Mouse (Mus musculus): Measurements from ENCODE around the gene Pkig. TPM values are rescaled to one million over a fixed set of nuclear protein-coding genes. Genes with fewer than 3 reads are reported as not detected.

The Pkig gene
- total and polyA plus RNA-seq, 3 experiments: 79.5 to 160 TPM; not detected in 1

- Histone ChIP-seq H3K4me1 (ENCODE audit: control insufficient read depth in 1 of 2, insufficient read depth in 2 of 2, low read length in 2 of 2) (peaks cover 37 to 69% of the 10 kb centered on the region in 2 experiments), H3K27ac (ENCODE audit: control insufficient read depth, low read depth, low read length) (no peak overlapping the region; the same call in 1 of the 2 replicates), H3K9ac (ENCODE audit: control insufficient read depth, low read depth, low read length, poor library complexity, severe bottlenecking) (no peak overlapping the region)
Measured at GRCm38 (mm10) chr2:163689771-163690170, 31.6 kb downstream of the Pkig start.

GRCm38 (mm10) chr2:163690409-163691304, 32.5 kb downstream of the Pkig start:
- no peak overlapping the region for H3K4me3 ChIP-seq (ENCODE audit: control insufficient read depth in 1 of 2, insufficient read depth in 1 of 2, low read depth in 2 of 2, low read length in 2 of 2)
- TF ChIP-seq GABPA (IDR thresholded peaks at IDR 0.05; ENCODE audit: low read depth, low read length) (no peak), MAFK (IDR thresholded peaks at IDR 0.05; ENCODE audit: borderline replicate concordance, low read depth, low read length) (no peak), UBTF (IDR thresholded peaks at IDR 0.05; ENCODE audit: borderline replicate concordance, insufficient read depth, low read depth, low read length) (no peak), SMC3 (IDR thresholded peaks at IDR 0.05; ENCODE audit: low read depth, low read length) (no peak), ZMIZ1 (IDR thresholded peaks at IDR 0.05; ENCODE audit: low read depth, low read length) (no peak), ZNF384 (IDR thresholded peaks at IDR 0.05; ENCODE audit: low read depth, low read length) (no peak), USF1 (IDR thresholded peaks at IDR 0.05; ENCODE audit: low read depth, low read length) (no peak), POLR2AphosphoS2 (IDR thresholded peaks at IDR 0.05; ENCODE audit: low read length) (no peak), ZC3H11A (IDR thresholded peaks at IDR 0.05; ENCODE audit: low read depth, low read length) (no peak), ELF1 (IDR thresholded peaks at IDR 0.05; ENCODE audit: low read depth, low read length) (no peak), SIN3A (IDR thresholded peaks at IDR 0.05; ENCODE audit: low read length) (no peak), MAX (IDR thresholded peaks at IDR 0.05; ENCODE audit: low read length) (no peak), USF2 (IDR thresholded peaks at IDR 0.05; ENCODE audit: borderline replicate concordance in 1 of 2, insufficient read depth in 1 of 2, low read depth in 1 of 2, low read length in 2 of 2) (no peak), MXI1 (IDR thresholded peaks at IDR 0.05; ENCODE audit: low read depth, low read length) (no peak), CHD1 (IDR thresholded peaks at IDR 0.05; ENCODE audit: low read depth, low read length) (no peak), GATA1 (IDR thresholded peaks at IDR 0.05; ENCODE audit: low read depth, low read length) (no peak), NRF1 (IDR thresholded peaks at IDR 0.05; ENCODE audit: insufficient read depth, low read depth, low read length, poor library complexity, severe bottlenecking) (no peak), MYB (IDR thresholded peaks at IDR 0.05; ENCODE audit: low read depth, low read length) (no peak)
- no peaks in the 10 kb centered on the region for H3K9me3 ChIP-seq (replicated peaks; ENCODE audit: insufficient read depth, low read length)
- peaks cover 0 to 67% of the 10 kb centered on the region in 2 experiments; a peak in 2 of 4 replicates for H3K36me3 ChIP-seq (ENCODE audit: control insufficient read depth in 1 of 2, insufficient read depth in 2 of 2, low read length in 2 of 2)
- no peaks in the 10 kb centered on the region for H3K27me3 ChIP-seq (ENCODE audit: control insufficient read depth in 1 of 2, insufficient read depth in 2 of 2, low read length in 2 of 2)
- no peak overlapping the region for H3K27ac ChIP-seq (ENCODE audit: control insufficient read depth, low read depth, low read length)
- H3K4me1 ChIP-seq (ENCODE audit: control insufficient read depth in 1 of 2, insufficient read depth in 2 of 2, low read length in 2 of 2): peaks cover 37 to 70% of the 10 kb centered on the region in 2 experiments
- H3K79me2 ChIP-seq (ENCODE audit: control insufficient read depth, insufficient read depth, low read length, poor library complexity): peaks cover 36% of the 10 kb centered on the region
- H3K9ac ChIP-seq (ENCODE audit: control insufficient read depth, low read depth, low read length, poor library complexity, severe bottlenecking): no peak overlapping the region
- DNase-seq (ENCODE audit: low read depth, low spot score): no peak

More at GRCm38 (mm10) chr2:163689771-163690170, 31.6 kb downstream of the Pkig start:
- Histone ChIP-seq H3K79me2 (ENCODE audit: control insufficient read depth, insufficient read depth, low read length, poor library complexity) (peaks cover 33% of the 10 kb centered on the region), H3K27me3 (ENCODE audit: control insufficient read depth in 1 of 2, insufficient read depth in 2 of 2, low read length in 2 of 2) (no peaks in the 10 kb centered on the region), H3K4me3 (ENCODE audit: control insufficient read depth in 1 of 2, insufficient read depth in 1 of 2, low read depth in 2 of 2, low read length in 2 of 2) (no peak overlapping the region), H3K36me3 (ENCODE audit: control insufficient read depth in 1 of 2, insufficient read depth in 2 of 2, low read length in 2 of 2) (peaks cover 0 to 67% of the 10 kb centered on the region in 2 experiments; a peak in 2 of 4 replicates), H3K9me3 (replicated peaks; ENCODE audit: insufficient read depth, low read length) (no peaks in the 10 kb centered on the region)
- DNase-seq (ENCODE audit: low read depth, low spot score): no peak
- TF ChIP-seq GATA1 (IDR thresholded peaks at IDR 0.05; ENCODE audit: low read depth, low read length): peak; percentile 58
- TF ChIP-seq EP300 (IDR thresholded peaks at IDR 0.05; ENCODE audit: low read depth in 1 of 2, low read length in 2 of 2): peak in 1 of 2 experiments; percentile 53; a peak in 3 of 4 replicates
- no peak for TF ChIP-seq POLR2AphosphoS2 (IDR thresholded peaks at IDR 0.05; ENCODE audit: low read length)
- peak; percentile 55; the same call in 1 of the 2 replicates for TF ChIP-seq RCOR1 (IDR thresholded peaks at IDR 0.05; ENCODE audit: low read depth, low read length)
- TF ChIP-seq MYC (IDR thresholded peaks at IDR 0.05; ENCODE audit: low read depth, low read length): peak; percentile 37; the same call in 1 of the 2 replicates
- TF ChIP-seq BHLHE40 (IDR thresholded peaks at IDR 0.05; ENCODE audit: borderline replicate concordance, low read depth, low read length): peak; percentile 84; the same call in 1 of the 2 replicates
- no peak for TF ChIP-seq ZMIZ1 (IDR thresholded peaks at IDR 0.05; ENCODE audit: low read depth, low read length)
- TF ChIP-seq TAL1 (IDR thresholded peaks at IDR 0.05; ENCODE audit: low read length): peak; percentile 21; the same call in 1 of the 2 replicates
- no peak for TF ChIP-seq POLR2AphosphoS5 (IDR thresholded peaks at IDR 0.05; ENCODE audit: borderline replicate concordance, low read depth, low read length)
- no peak for TF ChIP-seq POLR2A (IDR thresholded peaks at IDR 0.05; ENCODE audit: control insufficient read depth in 1 of 2, insufficient read depth in 1 of 2, low read depth in 1 of 2, low read length in 2 of 2, poor library complexity in 1 of 2)
- TF ChIP-seq ETS1 (IDR thresholded peaks at IDR 0.05; ENCODE audit: low read depth, low read length): peak; percentile 67
- no peak for TF ChIP-seq NELFE (IDR thresholded peaks at IDR 0.05; ENCODE audit: low read depth, low read length)
- TF ChIP-seq MAX (IDR thresholded peaks at IDR 0.05; ENCODE audit: low read length): peak; percentile 50
- no peak for TF ChIP-seq ZNF384 (IDR thresholded peaks at IDR 0.05; ENCODE audit: low read depth, low read length)
- no peak for TF ChIP-seq USF2 (IDR thresholded peaks at IDR 0.05; ENCODE audit: borderline replicate concordance in 1 of 2, insufficient read depth in 1 of 2, low read depth in 1 of 2, low read length in 2 of 2)
- peak; percentile 47; the same call in 1 of the 2 replicates for TF ChIP-seq TCF12 (IDR thresholded peaks at IDR 0.05; ENCODE audit: low read depth, low read length)
